Mouse (Mus musculus): ENCODE measurements around the gene Slc10a2. TPM values are rescaled to one million over a fixed set of nuclear protein-coding genes. Genes with fewer than 3 reads are reported as not detected.

The Slc10a2 gene
- polyA plus RNA-seq (2015; fragmentation: Nextera tagmentation; extraction: Ambion mirVana) = not detected in 2 replicates

GRCm38 (mm10) chr8:5105186-5105585 is at the start of gene Slc10a2:
TSS of gene Slc10a2 (minus strand) at chr8:5105351.

